Mouse (Mus musculus) myocyte (in vitro differentiated cells): ENCODE results near the gene Serpina7.

Experiments
- CEBPB ChIP-seq: IDR thresholded peaks from 2 replicates; pipeline ENCODE4 v1.6.1; 2011; ENCODE audit warnings: mild to moderate bottlenecking, moderate library complexity; ENCODE audit not compliant: poor library complexity, insufficient read depth, severe bottlenecking
- E2F4 ChIP-seq: IDR thresholded peaks from one replicate; pipeline ENCODE4 v1.6.1; 2011; ENCODE audit warnings: mild to moderate bottlenecking, control low read depth, moderate library complexity; ENCODE audit not compliant: insufficient read depth
- MAX ChIP-seq: IDR thresholded peaks from one replicate; pipeline ENCODE4 v1.6.1; 2011; ENCODE audit warnings: low read depth, mild to moderate bottlenecking, control low read depth
- POLR2A ChIP-seq: IDR thresholded peaks from one replicate; pipeline ENCODE4 v1.6.1; 2011; ENCODE audit warnings: low read depth, mild to moderate bottlenecking, control low read depth, moderate library complexity; ENCODE audit not compliant: insufficient read length
- POLR2AphosphoS2 ChIP-seq: IDR thresholded peaks from one replicate; pipeline ENCODE4 v1.6.1; 2011; ENCODE audit warnings: low read depth, control low read depth; ENCODE audit not compliant: insufficient read length
- REST ChIP-seq: IDR thresholded peaks from one replicate; pipeline ENCODE4 v1.6.1; 2011; ENCODE audit warnings: mild to moderate bottlenecking, control low read depth, moderate library complexity; ENCODE audit not compliant: insufficient read depth, insufficient read length
- SRF ChIP-seq: IDR thresholded peaks from one replicate; pipeline ENCODE4 v1.6.1; 2011; ENCODE audit warnings: low read depth; ENCODE audit not compliant: control insufficient read depth, insufficient read length
- TCF12 ChIP-seq: IDR thresholded peaks from one replicate; pipeline ENCODE4 v1.6.1; 2011; ENCODE audit warnings: mild to moderate bottlenecking, control low read depth; ENCODE audit not compliant: poor library complexity, insufficient read depth, severe bottlenecking
- TCF3 ChIP-seq: IDR thresholded peaks from one replicate; pipeline ENCODE4 v1.6.1; 2011; ENCODE audit warnings: low read depth, control low read depth; ENCODE audit not compliant: insufficient read length
- USF1 ChIP-seq: IDR thresholded peaks from one replicate; pipeline ENCODE4 v1.6.1; 2011; ENCODE audit warnings: low read depth, mild to moderate bottlenecking, control low read depth, moderate library complexity

DNA sequence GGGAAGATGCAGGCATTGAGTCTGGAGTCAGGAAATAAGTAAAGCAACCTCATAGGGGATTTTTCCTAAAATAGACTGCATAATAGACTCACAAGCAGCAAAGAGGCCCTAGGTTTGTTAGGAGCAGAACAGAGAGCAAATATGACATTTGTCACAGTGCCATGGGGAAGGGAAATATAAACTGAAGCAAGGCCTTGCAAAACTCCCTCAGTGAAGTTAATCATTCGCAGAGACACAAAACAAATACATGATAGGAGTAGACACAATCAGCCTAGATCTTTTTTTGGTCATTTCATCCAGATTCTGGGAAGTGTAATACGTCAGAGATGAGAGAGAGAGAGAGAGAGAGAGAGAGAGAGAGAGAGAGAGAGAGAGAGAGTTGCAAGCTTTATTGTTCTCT is 45.7 kb downstream of the Serpina7 start:
- no peak for TF ChIP-seq MAX
- TF ChIP-seq POLR2A, result no peak
- TF ChIP-seq USF1, result no peak
- TF ChIP-seq POLR2AphosphoS2, result no peak
- no peak for TF ChIP-seq REST
- no peak for TF ChIP-seq TCF12
- no peak for TF ChIP-seq E2F4
- no peak for TF ChIP-seq SRF
- no peak for TF ChIP-seq CEBPB
- TF ChIP-seq TCF3, result no peak
